In genomic region chr13:23684295-23684945, GRCm38 (mm10) we compare ENCODE assay signal across 8 mouse cellular contexts. TPM values are rescaled to one million over a fixed set of nuclear protein-coding genes. Genes with fewer than 3 reads are reported as not detected.
DNase-seq lines count a peak whose midpoint lies in the region; ATAC-seq and TF ChIP-seq lines count a peak whose summit lies in the region.
"Not testable (repeated sequence)": the region's sequence is repeated elsewhere in the genome, so short reads cannot be mapped to it uniquely, and the experiment has no call there.

No protein-coding gene starts in this region.

- DNase-seq in B cell, adult 2 months, result peak; percentile 73 to 75
- DNase-seq in embryonic facial prominence, embryonic 14.5 days (ENCODE audit: low spot score), result peak; percentile 94
- DNase-seq in kidney, adult 18-20 months, result peak; percentile 39
- peak; percentile 14 to 50 for DNase-seq in spleen, postnatal 14 days (ENCODE audit: low spot score in 2 of 2)

- peak overlapping the region; percentile 68 for H3K4me3 ChIP-seq in bone marrow macrophage, adult 2 months (ENCODE audit: insufficient read depth, low read length)
- peak overlapping the region; percentile 50 for H3K4me3 ChIP-seq in embryonic facial prominence, embryonic 14.5 days (ENCODE audit: low read depth, low read length)
- peak overlapping the region; percentile 49 for H3K4me3 ChIP-seq in heart, embryonic 11.5 days (ENCODE audit: low read depth, low read length)
- H3K4me3 ChIP-seq in limb, embryonic 15.5 days, result peak overlapping the region; percentile 46
- H3K4me3 ChIP-seq in midbrain, embryonic 13.5 days (replicated peaks), result peak overlapping the region; percentile 51

- H3K9me3 ChIP-seq in embryonic facial prominence, embryonic 14.5 days (ENCODE audit: control insufficient read depth, low read length); heart, embryonic 11.5 days (replicated peaks; ENCODE audit: control insufficient read depth, low read length); limb, embryonic 15.5 days; midbrain, embryonic 13.5 days: not testable (repeated sequence)

- peak; percentile 2 for ATAC-seq in embryonic facial prominence, embryonic 14.5 days (ENCODE audit: low read depth)
- ATAC-seq in heart, embryonic 11.5 days (replicated peaks; ENCODE audit: insufficient number of reproducible peaks, low FRiP score, low TSS enrichment), result not testable (repeated sequence)
- 0 out of 2 replicates have a peak, but pooled peaks have one; percentile 4 for ATAC-seq in limb, embryonic 15.5 days (ENCODE audit: insufficient number of reproducible peaks, low FRiP score, low TSS enrichment, low read depth)
- peak; percentile 47; the same call in 1 of the 2 replicates for ATAC-seq in midbrain, embryonic 13.5 days

- peak overlapping the region; percentile 79 for H3K9ac ChIP-seq in embryonic facial prominence, embryonic 14.5 days (ENCODE audit: low read depth, low read length)
- peak overlapping the region; percentile 76 for H3K9ac ChIP-seq in heart, embryonic 11.5 days (ENCODE audit: low read depth, low read length)
- H3K9ac ChIP-seq in limb, embryonic 15.5 days, result peak overlapping the region; percentile 40
- H3K9ac ChIP-seq in midbrain, embryonic 13.5 days (replicated peaks), result peak overlapping the region; percentile 69

- peak overlapping the region; percentile 92 for H3K27ac ChIP-seq in bone marrow macrophage, adult 2 months (ENCODE audit: insufficient read depth, low read depth, low read length)
- peak overlapping the region; percentile 99 for H3K27ac ChIP-seq in embryonic facial prominence, embryonic 14.5 days (replicated peaks; ENCODE audit: low read depth, low read length)
- peak overlapping the region; percentile 97 for H3K27ac ChIP-seq in heart, embryonic 11.5 days (ENCODE audit: low read depth, low read length)
- peak overlapping the region; percentile 97 for H3K27ac ChIP-seq in limb, embryonic 15.5 days
- H3K27ac ChIP-seq in midbrain, embryonic 13.5 days, result peak overlapping the region; percentile 96

- peak overlapping the region; percentile 79 for H3K4me2 ChIP-seq in embryonic facial prominence, embryonic 14.5 days (ENCODE audit: low read depth, low read length)
- peak overlapping the region; percentile 70 for H3K4me2 ChIP-seq in heart, embryonic 11.5 days
- peak overlapping the region; percentile 63 for H3K4me2 ChIP-seq in limb, embryonic 15.5 days
- peak overlapping the region; percentile 77 for H3K4me2 ChIP-seq in midbrain, embryonic 13.5 days (replicated peaks)

- not testable (repeated sequence) for H3K27me3 ChIP-seq in embryonic facial prominence, embryonic 14.5 days (replicated peaks; ENCODE audit: control insufficient read depth, insufficient read depth, low read length); heart, embryonic 11.5 days (ENCODE audit: control insufficient read depth, insufficient read depth, low read length); limb, embryonic 15.5 days; midbrain, embryonic 13.5 days

- H3K4me1 ChIP-seq in bone marrow macrophage, adult 2 months (ENCODE audit: control insufficient read depth, insufficient read depth, low read length), result peaks cover 16% of the 10 kb centered on the region
- peaks cover 16% of the 10 kb centered on the region for H3K4me1 ChIP-seq in embryonic facial prominence, embryonic 14.5 days (ENCODE audit: control insufficient read depth, insufficient read depth, low read length)
- H3K4me1 ChIP-seq in heart, embryonic 11.5 days (ENCODE audit: control insufficient read depth, insufficient read depth, low read length); limb, embryonic 15.5 days: not testable (repeated sequence)
- peaks cover 24% of the 10 kb centered on the region for H3K4me1 ChIP-seq in midbrain, embryonic 13.5 days (replicated peaks)

- TF ChIP-seq POLR2A in bone marrow macrophage, adult 2 months (IDR thresholded peaks at IDR 0.05; ENCODE audit: borderline replicate concordance, low read depth, low read length), result not testable (repeated sequence)

- not testable (repeated sequence) for TF ChIP-seq CTCF in bone marrow macrophage, adult 2 months (IDR thresholded peaks at IDR 0.05; ENCODE audit: low read depth, low read length)

- WGBS in embryonic facial prominence, embryonic 14.5 days, result under 1% methylated on average over 9 of the region's 37 CpGs
- WGBS in heart, embryonic 11.5 days (ENCODE audit: insufficient replicate concordance), result under 1% methylated on average over 11 of the region's 37 CpGs
- WGBS in limb, embryonic 15.5 days, result 0% methylated on average over 20 of the region's 37 CpGs
- 0% methylated on average over 19 of the region's 37 CpGs for WGBS in midbrain, embryonic 13.5 days

- H3K36me3 ChIP-seq in embryonic facial prominence, embryonic 14.5 days (ENCODE audit: control insufficient read depth, insufficient read depth, low read length); heart, embryonic 11.5 days (ENCODE audit: control insufficient read depth, insufficient read depth, low read length); limb, embryonic 15.5 days; midbrain, embryonic 13.5 days: not testable (repeated sequence)

RNA-seq across cellular contexts. Expression of gene Hist1h2bc, which starts 0.4 kb away (rescaled TPM):
- polyA plus RNA-seq in bone marrow macrophage, adult 2 months (2012; ENCODE audit: insufficient read depth, insufficient read length, missing spikeins), result 55.8 and 61.9 TPM in 2 replicates
- 52.7 and 78.2 TPM in 2 replicates for polyA plus RNA-seq in embryonic facial prominence, embryonic 14.5 days (2014; fragmentation: Nextera tagmentation; extraction: Ambion mirVana)
- 31.3 and 31.9 TPM in 2 replicates for polyA plus RNA-seq in heart, embryonic 11.5 days (2014; fragmentation: Nextera tagmentation; extraction: Ambion mirVana)
- 47.2 and 57.0 TPM in 2 replicates for polyA plus RNA-seq in limb, embryonic 15.5 days (2015; fragmentation: Nextera tagmentation; extraction: Ambion mirVana)
- 22.2 and 24.4 TPM in 2 replicates for polyA plus RNA-seq in midbrain, embryonic 13.5 days (2015; fragmentation: Nextera tagmentation; extraction: Ambion mirVana)

RNA-seq across cellular contexts. Expression of gene Hist1h2ac, which starts 0.7 kb away (rescaled TPM):
- polyA plus RNA-seq in bone marrow macrophage, adult 2 months (2012; ENCODE audit: insufficient read depth, insufficient read length, missing spikeins), result 0.35 and 0.40 TPM in 2 replicates
- polyA plus RNA-seq in embryonic facial prominence, embryonic 14.5 days (2014; fragmentation: Nextera tagmentation; extraction: Ambion mirVana), result 1.2 and 1.3 TPM in 2 replicates
- 0.52 and 0.62 TPM in 2 replicates for polyA plus RNA-seq in heart, embryonic 11.5 days (2014; fragmentation: Nextera tagmentation; extraction: Ambion mirVana)
- polyA plus RNA-seq in limb, embryonic 15.5 days (2015; fragmentation: Nextera tagmentation; extraction: Ambion mirVana), result 0.76 and 0.78 TPM in 2 replicates
- polyA plus RNA-seq in midbrain, embryonic 13.5 days (2015; fragmentation: Nextera tagmentation; extraction: Ambion mirVana), result 0.69 and 1.1 TPM in 2 replicates

RNA-seq across cellular contexts. Expression of gene Hist1h1t, which starts 11.2 kb away (rescaled TPM):
- 0.62 TPM in 1 of 2 replicates, not detected in the other for polyA plus RNA-seq in bone marrow macrophage, adult 2 months (2012; ENCODE audit: insufficient read depth, insufficient read length, missing spikeins)
- 0.19 and 0.31 TPM in 2 replicates for polyA plus RNA-seq in embryonic facial prominence, embryonic 14.5 days (2014; fragmentation: Nextera tagmentation; extraction: Ambion mirVana)
- polyA plus RNA-seq in heart, embryonic 11.5 days (2014; fragmentation: Nextera tagmentation; extraction: Ambion mirVana), result not detected in 2 replicates
- polyA plus RNA-seq in limb, embryonic 15.5 days (2015; fragmentation: Nextera tagmentation; extraction: Ambion mirVana), result 0.20 TPM in 1 of 2 replicates, not detected in the other
- polyA plus RNA-seq in midbrain, embryonic 13.5 days (2015; fragmentation: Nextera tagmentation; extraction: Ambion mirVana), result not detected in 2 replicates

RNA-seq across cellular contexts. Expression of gene Hist1h4c, which starts 13.8 kb away (rescaled TPM):
- polyA plus RNA-seq in bone marrow macrophage, adult 2 months (2012; ENCODE audit: insufficient read depth, insufficient read length, missing spikeins), result not detected in 2 replicates
- polyA plus RNA-seq in embryonic facial prominence, embryonic 14.5 days (2014; fragmentation: Nextera tagmentation; extraction: Ambion mirVana), result 5.7 and 5.8 TPM in 2 replicates
- polyA plus RNA-seq in heart, embryonic 11.5 days (2014; fragmentation: Nextera tagmentation; extraction: Ambion mirVana), result 0.69 and 2.7 TPM in 2 replicates
- polyA plus RNA-seq in limb, embryonic 15.5 days (2015; fragmentation: Nextera tagmentation; extraction: Ambion mirVana), result 3.2 and 4.0 TPM in 2 replicates
- polyA plus RNA-seq in midbrain, embryonic 13.5 days (2015; fragmentation: Nextera tagmentation; extraction: Ambion mirVana), result 5.1 and 5.8 TPM in 2 replicates

RNA-seq across cellular contexts. Expression of gene Hfe, which starts 26.2 kb away (rescaled TPM):
- 95.3 and 104 TPM in 2 replicates for polyA plus RNA-seq in bone marrow macrophage, adult 2 months (2012; ENCODE audit: insufficient read depth, insufficient read length, missing spikeins)
- polyA plus RNA-seq in embryonic facial prominence, embryonic 14.5 days (2014; fragmentation: Nextera tagmentation; extraction: Ambion mirVana), result 9.6 and 10.3 TPM in 2 replicates
- polyA plus RNA-seq in heart, embryonic 11.5 days (2014; fragmentation: Nextera tagmentation; extraction: Ambion mirVana), result 8.2 and 9.9 TPM in 2 replicates
- polyA plus RNA-seq in limb, embryonic 15.5 days (2015; fragmentation: Nextera tagmentation; extraction: Ambion mirVana), result 7.3 and 10.3 TPM in 2 replicates
- 2.0 and 2.7 TPM in 2 replicates for polyA plus RNA-seq in midbrain, embryonic 13.5 days (2015; fragmentation: Nextera tagmentation; extraction: Ambion mirVana)

Comparison
In these comparisons a context has a peak if more than half of its experiments do, and no peak if none do; other contexts are left out.
1. DNase-seq: peak in every context shown above with its lines; median percentile 94 in embryonic facial prominence, embryonic 14.5 days; 74 in B cell, adult 2 months; 39 in kidney, adult 18-20 months; 32 in spleen, postnatal 14 days.